Mouse (Mus musculus) hindlimb bud, embryonic 11.5 days (tissue): ENCODE data around the gene Cdh13.
A peak's percentile ranks its signal among the peaks of the same experiment; 100 is the strongest.

Experiments
- DNase-seq: peaks from one replicate; pipeline ENCODE4 v3.0.0-alpha.2; 2012; ENCODE audit warnings: low read depth, low spot score; ENCODE audit errors: extremely low spot score

Cdh13 gene

DNA sequence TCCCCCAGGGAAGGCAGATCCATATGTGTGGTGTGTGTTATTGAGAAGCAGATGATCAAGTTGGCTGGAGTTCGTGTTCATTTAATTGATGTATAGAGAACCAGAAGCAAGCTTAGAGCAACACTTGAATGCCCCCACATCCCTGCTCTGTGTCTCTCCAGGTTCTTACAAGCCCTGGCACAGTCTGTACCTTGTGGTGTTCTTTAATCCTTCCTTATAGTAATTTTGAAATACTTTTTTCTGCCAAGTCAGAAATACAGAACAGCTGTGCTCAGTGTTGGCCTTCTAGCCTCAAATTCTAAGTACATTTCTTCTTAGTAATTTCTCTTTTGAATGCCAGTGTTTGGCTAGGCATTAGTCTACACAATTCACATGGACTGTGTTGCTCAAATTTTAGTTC lies 494.8 kb downstream of the Cdh13 start:
- DNase-seq: no peak

- no peak for DNase-seq
Observed at GRCm38 (mm10) chr8:118785646-118786045, 502.1 kb downstream of the Cdh13 start.

DNA sequence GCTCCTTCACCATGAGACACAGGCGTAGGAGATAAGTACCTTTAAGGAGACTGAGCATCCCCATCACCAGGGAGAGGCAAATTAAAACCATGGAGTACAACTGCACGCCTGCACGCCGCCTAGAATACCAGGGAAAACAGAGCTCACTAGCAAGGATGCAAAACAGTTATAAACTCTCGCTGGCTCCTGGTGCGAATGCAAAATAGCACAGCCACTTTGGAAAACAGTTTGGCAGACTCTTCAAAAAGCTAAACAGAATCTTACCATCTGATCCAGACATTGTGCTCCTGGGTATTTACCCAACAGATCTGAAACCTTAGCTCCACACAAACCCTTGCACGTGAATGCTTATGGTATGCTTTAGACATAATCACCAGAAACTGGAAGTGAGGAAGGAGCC lies 506.1 kb downstream of the Cdh13 start:
- no peak for DNase-seq

- DNase-seq: no peak
Observed at GRCm38 (mm10) chr8:118794886-118795285, 511.4 kb downstream of the Cdh13 start.

DNA sequence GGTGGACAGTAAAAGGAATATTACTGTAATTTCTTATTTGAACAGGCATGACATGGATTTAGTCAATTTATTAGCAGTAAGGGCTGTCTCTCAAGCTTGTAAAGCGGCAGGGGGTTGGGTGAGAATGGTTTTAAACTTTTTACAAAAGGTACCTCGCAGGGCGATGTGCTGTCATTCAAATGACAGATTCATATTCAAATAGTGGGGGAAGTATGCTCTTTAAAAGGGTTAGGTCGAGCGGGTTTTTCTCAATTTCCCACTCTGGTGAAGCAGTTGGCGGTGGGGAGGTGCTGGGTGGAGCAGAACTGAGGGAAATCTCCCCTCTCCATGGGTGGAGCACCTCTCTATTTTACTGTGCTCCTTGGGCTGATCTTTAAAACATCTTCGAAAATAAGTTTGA lies 513.0 kb downstream of the Cdh13 start:
- DNase-seq: no peak

DNA sequence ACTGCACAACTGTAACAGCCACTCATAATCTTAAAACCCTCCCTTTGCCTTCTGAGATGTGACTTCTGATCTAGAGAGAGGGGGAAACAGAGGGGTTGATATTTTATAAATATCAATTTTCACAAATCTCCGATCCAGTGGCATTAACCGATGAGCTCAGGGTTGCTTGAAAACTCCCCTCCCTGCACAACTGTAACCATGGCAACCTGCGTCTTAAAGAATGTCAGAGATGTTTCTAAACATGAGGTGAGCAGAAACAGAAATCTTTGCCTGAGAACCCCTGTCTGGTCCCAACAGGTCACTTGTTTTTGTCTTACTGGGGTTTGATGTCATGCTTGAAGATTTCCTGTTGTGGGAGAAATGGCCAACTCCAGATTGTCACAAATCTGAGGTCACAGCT lies 513.6 kb downstream of the Cdh13 start:
- no peak for DNase-seq

DNA sequence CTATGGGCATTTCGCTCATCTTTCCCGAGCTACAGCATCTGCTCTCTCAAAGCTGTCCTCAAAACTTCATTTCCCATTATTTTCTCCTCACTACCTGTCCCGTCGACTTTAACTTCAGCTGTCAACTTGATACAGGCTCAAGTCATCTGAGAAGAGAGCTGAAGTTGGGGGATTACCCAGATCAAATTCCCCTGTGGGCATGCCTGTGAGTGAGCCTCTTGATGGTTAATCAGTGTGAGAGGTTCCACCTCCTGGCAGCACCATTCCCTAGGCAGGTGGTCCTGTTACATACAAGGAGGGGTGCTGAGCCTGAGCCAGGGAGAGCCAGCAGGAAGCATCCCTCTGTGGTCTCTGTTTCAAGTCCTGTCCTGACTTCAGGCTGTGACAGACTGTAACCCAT lies 519.6 kb downstream of the Cdh13 start:
- DNase-seq: no peak

DNA sequence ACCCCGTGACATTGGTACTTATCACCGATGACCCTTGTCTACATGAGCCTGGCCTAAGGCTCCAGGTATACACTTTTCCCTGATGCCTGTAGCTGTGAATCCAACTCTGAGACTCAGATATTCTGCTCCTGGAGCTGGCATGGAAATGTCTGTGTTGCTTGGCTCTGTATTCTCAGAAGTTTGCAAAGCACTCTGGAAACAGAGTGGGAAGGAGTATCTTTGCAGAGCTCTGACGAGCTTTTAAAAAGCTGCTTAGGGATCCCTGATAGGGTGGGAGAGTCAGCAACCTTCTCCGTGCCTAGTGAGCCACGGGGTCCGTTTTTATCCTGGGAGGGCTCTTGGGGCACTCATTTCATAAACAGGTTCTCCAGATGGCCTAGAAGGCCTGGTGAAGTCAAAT lies 526.1 kb downstream of the Cdh13 start:
- no peak for DNase-seq

- no peak for DNase-seq
Observed at GRCm38 (mm10) chr8:118815055-118815454, 531.5 kb downstream of the Cdh13 start.

GRCm38 (mm10) chr8:118826761-118827160 lies 543.2 kb downstream of the Cdh13 start:
- DNase-seq: no peak

DNA sequence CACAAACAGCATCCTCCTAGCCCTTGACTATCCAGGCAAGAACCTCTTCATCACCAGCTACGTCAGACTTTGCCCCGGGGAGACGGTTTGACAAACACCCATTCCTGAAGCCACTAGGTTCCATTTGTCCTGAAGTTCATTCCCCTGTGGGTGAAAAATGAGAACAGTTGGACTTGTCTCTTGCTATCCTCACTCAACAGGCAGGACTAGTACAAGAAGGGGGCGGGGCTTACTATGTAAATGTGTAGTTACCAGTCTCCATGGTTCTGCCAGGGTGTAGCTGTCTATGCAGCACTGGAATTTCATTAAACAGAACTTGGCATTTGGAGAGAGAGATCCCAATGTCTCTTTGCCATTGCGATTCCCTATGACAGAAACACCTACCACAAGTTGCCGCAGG lies 544.2 kb downstream of the Cdh13 start:
- no peak for DNase-seq

DNA sequence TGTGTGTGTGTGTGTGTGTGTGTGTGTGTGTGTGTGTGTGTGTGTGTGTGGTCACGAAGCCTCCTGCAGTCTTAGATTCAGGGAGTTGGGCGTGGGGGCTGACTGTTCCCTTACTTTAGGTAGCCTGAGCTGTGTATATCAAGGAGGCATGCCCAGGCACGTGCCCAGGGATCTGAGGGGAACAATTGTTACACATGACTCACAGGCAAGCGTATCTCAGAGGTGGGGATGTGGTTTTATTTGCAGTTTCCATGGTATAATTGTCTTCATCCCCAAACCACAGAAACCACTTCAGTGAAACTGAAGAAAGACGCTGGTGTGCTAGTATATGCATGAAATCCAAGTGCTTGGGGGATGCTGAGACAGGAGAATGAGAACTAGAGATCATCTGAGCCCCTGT lies 546.8 kb downstream of the Cdh13 start:
- DNase-seq: no peak

GRCm38 (mm10) chr8:118831026-118831425 lies 547.5 kb downstream of the Cdh13 start:
- DNase-seq: no peak

- DNase-seq: no peak
Observed at GRCm38 (mm10) chr8:118838801-118839200, 555.3 kb downstream of the Cdh13 start.

DNA sequence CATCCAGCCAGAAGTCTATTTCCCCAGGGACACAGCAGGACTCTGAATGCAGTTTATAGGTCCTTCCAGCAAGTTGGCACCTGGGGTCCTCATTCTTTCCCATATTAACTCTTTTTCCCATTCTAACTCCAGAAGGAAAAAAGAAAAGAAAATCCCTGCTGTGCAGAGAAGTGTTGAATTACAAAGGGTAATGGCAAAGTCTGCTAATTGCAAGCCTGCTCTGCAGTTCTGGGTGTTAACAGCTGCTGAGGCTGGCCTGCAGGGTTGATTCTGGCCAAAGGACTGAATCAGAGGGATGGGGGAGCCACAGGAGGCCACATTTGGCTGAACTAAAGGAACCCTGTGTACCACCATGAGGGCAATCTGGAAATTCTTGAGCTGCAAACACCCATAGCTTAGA lies 562.2 kb downstream of the Cdh13 start:
- no peak for DNase-seq

- DNase-seq: no peak
Observed at GRCm38 (mm10) chr8:118848021-118848420, 564.5 kb downstream of the Cdh13 start.

DNA sequence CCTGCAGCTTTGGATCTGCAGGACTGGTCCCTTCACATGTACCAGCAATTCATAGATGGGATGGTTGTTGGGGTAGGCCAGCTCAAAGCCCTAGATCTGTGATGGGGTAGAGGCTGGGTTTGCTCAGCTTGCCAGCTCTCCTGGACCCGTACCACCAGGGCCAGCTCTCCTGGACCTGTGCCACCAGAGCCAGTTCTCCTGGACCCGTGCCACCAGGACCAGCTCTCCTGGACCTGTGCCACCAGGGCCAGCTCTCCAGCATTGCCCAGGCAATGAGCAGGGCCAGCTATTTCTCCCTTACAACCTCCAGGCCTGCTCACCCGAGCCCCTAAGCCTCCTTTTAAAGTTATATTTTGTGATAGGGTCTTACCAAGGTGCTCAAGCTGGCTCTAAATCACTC lies 566.0 kb downstream of the Cdh13 start:
- DNase-seq: no peak

- DNase-seq: peak; percentile 42
Observed at GRCm38 (mm10) chr8:118850381-118850780, 566.8 kb downstream of the Cdh13 start.

- no peak for DNase-seq
Observed at GRCm38 (mm10) chr8:118851361-118851760, 567.8 kb downstream of the Cdh13 start.

- no peak for DNase-seq
Observed at GRCm38 (mm10) chr8:118852861-118853260, 569.3 kb downstream of the Cdh13 start.

- no peak for DNase-seq
Observed at GRCm38 (mm10) chr8:118854656-118855055, 571.1 kb downstream of the Cdh13 start.

GRCm38 (mm10) chr8:118866332-118866731 lies 582.8 kb downstream of the Cdh13 start:
- no peak for DNase-seq

GRCm38 (mm10) chr8:118870711-118871110 lies 587.2 kb downstream of the Cdh13 start:
- DNase-seq: no peak
